Mouse (Mus musculus): ENCODE results near the gene Setd6. TPM values are rescaled to one million over a fixed set of nuclear protein-coding genes. Genes with fewer than 3 reads are reported as not detected.
A peak's percentile ranks its signal among the peaks of the same experiment; 100 is the strongest.

The Setd6 gene
- total RNA-seq (2021) = 10 to 100 TPM; 27.9 to 28.5 TPM

DNA sequence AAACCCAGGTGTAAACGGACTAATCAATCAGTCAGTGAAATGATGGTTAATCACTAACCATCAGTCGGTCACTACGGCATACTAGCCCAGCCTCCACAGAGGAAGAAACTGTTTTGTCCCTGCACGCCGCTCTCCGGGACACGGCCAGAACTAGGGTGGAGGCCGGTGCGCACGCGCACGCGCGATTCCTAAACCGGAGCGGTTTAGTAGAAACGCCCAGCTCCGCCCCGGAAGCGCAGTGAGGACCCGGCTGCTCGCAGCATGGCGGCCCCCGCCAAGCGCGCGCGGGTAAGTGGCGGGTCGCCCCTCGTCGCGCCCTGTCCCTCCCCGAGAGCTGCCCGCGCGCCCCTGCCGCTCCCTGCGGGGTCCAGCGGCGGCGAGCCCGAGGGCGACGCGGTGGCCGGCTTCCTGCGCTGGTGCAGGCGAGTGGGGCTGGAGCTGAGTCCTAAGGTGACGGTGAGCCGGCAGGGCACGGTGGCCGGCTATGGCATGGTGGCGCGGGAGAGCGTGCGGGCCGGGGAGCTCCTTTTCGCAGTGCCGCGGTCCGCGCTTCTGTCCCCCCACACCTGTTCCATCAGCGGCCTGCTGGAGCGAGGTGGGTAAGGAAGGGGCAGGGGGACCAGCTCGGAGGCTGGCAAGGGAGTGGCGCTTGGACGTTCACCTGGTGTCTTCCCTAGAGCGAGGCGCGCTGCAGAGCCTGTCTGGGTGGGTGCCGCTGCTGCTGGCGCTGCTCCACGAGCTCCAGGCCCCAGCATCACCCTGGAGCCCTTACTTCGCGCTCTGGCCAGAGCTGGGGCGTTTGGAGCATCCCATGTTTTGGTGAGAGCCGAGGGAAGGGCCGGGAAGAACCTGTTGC is at the start of gene Setd6:
Setd6 (plus strand) TSS at position 206 of the 856 bp plus-strand sequence.
- intact Hi-C loops (cut with DNase I) = no loop called here
- DNase-seq = peak; percentile 86

DNA sequence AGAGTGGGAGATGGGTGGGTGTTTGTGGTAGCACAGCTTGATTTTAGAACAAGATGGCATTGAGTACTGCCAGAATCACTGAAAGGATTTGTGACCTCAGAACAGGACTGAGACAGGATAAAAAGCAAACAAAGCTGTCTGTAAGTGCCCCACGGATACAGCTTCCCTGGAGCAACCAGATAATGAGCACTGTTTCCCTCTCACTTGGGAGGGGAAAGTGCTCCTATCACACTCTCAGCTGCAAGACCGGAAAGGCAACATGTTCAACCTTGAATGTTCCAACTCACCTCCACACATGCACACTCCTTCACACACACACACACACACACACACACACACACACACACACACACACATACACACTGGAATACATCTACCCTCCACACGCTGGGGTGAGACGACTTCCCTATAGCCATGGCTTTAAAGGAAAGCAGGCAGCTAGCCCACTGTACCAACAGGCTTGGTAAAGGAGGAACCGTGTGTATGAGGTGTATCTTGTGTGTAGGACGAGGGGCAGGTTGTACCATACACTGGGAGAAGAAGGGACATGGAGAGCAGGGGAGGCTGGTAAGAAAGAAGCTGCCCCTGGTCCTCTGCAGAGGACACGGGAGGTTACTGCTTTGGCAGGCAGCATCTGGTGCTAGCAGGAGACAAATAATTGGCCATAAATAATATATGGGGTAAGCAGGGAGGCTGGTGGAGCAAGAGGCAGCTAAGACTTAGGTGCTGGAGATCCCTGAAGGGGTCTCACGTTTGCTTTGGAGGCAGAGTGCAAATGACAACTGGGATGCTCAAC is 47.3 kb upstream of the Setd6 start:
- DNase-seq = no peak
- intact Hi-C loops (cut with DNase I) = no loop called here

DNA sequence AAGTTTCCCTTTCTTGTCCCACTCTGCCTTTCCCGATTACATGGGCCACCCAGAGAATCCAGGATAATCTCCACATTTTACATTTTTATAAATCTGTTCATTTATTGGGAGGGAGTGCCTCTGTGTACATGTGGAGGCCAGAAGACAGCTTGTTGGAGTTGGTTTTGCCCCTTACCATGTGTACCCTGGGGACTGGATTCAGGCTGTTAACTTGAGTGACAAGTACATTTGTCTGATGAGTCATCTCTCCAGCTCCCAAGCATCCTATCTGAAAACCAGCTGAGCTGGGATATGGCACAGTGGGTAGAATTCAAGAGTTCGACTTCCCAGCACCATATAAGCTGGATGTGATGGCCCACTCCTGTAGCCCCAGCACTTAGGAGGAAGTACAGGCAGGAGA is 45.7 kb upstream of the Setd6 start:
- intact Hi-C loops (cut with DNase I) = no loop called here
- DNase-seq = no peak

DNA sequence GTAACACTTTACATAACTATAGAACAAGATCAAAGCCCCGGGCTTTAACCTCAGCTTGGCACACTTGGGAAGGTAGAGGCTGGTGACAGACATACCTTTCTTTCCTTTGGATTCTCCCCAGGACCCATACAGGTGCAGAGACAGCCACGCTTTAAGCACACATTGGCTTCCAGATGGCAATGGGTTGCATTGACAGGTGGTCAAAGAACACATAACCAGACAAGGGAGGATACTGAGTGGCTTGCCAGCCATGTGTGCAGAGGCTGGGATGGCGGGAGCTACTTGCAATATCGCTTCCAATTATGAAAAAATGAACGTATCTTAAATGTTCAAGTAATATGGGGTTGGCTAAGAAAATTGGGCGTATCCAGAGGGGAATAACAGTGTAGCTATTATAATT is 43.8 kb upstream of the Setd6 start:
- intact Hi-C loops (cut with DNase I) = no loop called here

DNA sequence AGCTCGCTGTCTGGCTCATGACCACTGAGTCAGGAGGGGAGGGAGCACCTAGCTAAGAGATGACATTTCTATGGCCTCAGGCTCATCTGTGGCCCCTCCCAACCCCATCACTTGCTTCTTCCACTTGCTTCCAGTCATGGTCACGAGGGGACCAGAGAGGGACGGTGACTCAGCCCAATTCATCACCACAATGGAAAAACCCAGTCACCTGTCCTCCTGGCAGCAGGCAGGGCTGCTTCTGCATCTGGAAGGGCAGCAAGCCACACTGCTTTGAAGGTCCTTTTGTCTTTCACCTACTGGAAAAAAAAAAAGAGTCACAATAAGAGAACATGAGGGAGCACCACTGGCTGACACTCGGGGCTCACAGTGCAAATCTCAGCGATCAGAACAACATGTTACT is 42.9 kb upstream of the Setd6 start:
- no peak for DNase-seq
- intact Hi-C loops (cut with DNase I) = no loop called here

More for the DNA sequence above, 43.8 kb upstream of the Setd6 start:
- DNase-seq = no peak

DNA sequence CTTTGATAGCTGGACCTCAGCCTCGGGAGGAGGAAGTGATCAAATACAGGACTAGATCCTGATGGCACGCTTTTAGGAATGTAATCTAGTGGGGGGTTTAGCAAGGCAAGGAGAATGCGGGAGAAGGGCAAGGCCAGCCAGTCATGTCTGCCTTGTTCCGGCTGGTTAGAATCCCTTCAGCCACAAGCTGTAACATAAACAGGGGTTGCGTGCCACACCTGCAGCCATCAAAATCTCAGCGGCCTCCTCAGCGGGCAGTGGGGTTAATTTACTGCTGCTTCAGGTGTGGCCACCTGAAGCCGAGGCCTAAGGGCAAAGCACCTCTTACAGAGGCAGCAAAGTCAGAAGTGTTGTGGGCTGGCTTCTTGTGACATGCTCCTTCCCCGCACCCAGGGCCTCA is 39.0 kb upstream of the Setd6 start, which contains the start of gene Ndrg4:
Ndrg4 (plus strand) TSS at position 350 of the 400 bp plus-strand sequence.
- no peak for DNase-seq
- intact Hi-C loops (cut with DNase I) = no loop called here

DNA sequence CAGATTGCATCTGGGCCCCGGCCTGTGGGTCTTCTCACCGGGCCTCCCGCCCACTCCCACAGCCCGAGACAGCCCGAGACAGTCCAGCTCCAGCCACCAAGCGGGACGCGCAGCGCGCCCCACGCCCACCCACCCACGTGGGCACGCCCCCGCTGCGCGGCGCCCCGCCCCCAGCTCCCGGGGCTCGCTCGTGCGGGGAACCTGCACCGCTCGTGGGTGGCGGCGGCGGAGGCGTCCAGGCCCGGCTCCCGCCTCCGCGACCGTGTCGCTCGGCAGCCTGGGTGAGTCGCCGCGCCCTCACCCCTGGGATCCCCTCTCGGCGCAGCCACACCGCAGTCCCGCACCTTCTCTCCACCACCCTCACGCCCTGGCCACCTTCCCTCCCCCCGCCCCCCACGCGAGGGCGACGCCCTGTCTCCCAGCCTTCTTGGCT is 38.1 kb upstream of the Setd6 start:
- no peak for DNase-seq
- intact Hi-C loops (cut with DNase I) = loop anchor here (2.0 kb wide), 1 partner anchor 45 kb away; the partner anchor contains the start of gene Gins3

DNA sequence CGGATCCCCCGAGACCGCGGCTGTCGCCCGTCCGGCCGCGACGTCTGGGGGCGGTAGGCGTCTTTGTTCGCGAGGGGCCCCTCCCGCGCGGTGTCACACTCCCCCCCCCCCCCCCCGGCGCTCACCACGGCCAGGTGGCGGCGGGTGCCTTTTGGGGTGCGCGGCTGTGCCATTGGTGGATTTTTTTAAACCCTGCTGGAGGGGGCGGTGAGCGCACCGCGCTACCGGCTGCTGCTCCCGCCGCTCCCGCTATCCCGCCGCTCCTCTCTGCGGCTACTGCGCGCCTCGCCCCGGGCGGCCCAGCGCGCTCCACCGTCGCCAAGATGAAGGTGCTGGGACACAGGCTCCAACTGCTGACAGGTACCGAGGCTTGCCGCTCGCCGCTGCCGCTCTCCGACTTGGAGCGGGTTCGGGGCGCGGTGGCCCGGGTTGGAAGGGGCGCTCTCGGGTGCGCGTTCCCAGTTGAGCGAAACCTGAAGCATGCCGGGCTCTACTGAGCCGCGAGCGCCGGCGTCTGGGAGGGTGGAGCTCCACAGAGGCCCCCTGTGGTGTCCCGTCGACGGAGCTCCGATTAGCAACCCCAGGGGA is 37.6 kb upstream of the Setd6 start:
- intact Hi-C loops (cut with DNase I) = loop anchor here (2.0 kb wide), 1 partner anchor 45 kb away; the partner anchor contains the start of gene Gins3
- DNase-seq = no peak

DNA sequence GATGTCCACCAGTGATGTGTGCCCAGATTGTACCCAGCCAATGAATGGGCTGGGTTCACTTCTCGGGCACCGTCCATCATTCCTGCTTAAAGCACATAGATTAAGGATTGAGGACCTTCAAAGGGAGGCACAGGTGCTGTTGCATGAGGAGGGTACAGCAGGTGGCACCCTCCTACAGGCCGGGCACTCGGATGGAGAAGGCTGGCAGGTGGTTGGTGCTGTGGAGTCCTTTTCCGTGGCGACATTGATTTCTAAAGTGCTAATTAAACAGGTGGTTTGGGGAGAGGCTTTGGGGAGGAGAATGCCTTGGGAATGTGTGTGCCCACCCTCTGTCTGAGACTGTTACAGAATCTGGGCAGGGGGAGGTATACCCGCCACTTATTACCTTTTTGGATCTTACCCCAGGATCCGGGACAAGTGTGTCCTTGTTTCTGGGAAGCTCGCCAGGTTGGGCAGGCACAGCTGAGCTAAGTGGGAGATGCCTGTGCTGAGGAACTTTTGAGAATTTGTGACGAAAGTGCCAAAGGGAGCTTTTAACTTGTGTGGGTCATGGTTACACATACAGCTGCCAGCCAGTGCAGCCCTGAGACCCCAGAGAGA is 27.5 kb upstream of the Setd6 start:
- DNase-seq = no peak

DNA sequence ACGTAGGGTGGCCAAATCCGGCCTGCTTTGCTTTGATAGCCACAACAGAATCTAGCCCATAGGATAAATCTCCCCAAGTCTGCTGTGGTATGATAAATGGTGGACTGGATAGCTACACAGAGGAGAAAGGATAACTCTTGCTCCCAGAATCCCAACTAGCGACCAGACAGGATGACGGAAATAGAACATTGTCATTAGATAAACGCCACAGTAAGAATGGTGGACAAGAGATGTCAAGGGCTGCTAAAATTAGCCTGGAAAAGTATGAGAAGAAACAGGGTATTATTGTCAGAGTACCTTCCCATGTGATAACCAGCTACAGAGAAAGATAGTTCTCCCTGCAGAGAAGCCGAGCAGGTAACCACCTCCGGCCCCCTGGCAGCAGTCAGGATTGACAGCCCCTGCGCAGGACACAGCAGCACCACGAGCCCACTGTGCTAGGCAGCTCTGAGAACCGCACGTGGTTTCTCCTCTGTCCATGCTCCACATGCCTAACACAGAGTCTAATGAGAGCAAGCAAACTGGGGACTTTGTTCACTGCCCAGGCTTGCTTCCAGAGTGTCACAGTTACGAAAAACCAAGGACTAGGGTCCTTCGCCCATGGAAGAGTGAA is 24.6 kb upstream of the Setd6 start:
- intact Hi-C loops (cut with DNase I) = no loop called here
- no peak for DNase-seq

More for the DNA sequence above, 27.5 kb upstream of the Setd6 start:
- intact Hi-C loops (cut with DNase I) = no loop called here

DNA sequence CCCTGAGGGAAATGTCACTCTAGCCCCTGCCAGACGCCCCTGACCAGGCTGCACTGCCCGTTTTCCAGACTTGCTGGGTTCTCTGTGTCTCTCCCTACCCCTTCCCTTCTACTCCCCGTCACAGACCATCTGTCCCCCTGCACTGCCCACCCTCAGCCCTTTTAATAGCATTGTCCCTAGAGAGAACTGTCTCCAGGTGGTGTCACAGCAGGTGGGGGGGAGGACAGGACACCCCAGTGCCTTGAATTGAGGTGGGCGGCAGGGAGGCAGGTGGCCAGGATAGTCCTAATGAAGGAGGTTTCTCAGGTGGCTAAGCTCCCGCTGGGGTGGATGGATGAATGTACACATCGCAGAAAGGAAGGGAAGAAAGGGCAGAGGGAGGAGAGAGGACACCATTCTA is 21.1 kb upstream of the Setd6 start:
- intact Hi-C loops (cut with DNase I) = loop anchor here (5.0 kb wide), 2 partner anchors 92 to 347 kb away; no protein-coding TSS in a partner anchor

DNA sequence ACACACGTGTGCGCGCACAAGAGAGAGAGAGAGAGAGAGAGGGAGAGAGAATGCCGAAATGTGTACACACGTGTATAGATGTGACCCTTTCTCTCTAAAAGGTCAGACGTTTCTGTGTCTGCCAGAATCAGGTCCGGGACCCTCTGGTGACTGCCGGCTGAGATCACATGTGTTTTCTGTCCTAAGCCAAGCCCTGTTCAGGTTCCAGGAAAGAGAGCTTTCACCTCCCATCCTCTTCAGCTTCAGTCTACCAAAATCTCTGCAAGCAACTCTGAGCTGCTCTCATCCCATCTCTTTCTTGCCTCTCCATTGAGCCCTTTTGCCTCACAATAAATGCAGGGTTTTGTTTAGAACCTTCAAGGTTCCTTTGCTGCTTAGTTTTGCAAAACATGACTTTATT is 19.0 kb upstream of the Setd6 start:
- intact Hi-C loops (cut with DNase I) = loop anchor here (5.0 kb wide), 2 partner anchors 94 to 349 kb away; no protein-coding TSS in a partner anchor
- no peak for DNase-seq

More for the DNA sequence above, 21.1 kb upstream of the Setd6 start:
- no peak for DNase-seq

DNA sequence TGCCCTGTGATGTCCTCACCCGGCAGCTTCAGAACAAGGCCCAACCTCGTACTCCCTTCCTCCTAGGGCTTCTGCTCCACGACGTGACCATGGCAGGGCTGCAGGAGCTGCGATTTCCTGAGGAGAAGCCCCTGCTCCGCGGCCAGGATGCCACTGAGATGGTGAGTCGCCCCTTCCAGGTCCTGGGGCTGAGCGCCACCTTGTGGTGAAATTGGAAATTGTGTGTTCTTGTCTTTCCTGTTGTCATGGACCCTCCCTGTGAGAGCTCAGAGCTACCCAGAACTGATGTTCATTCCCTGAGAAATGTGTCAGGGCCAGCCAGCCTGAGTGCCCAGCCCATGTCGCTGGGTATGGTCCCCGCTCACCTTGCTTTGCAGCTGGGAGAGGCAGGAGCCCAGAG is 18.6 kb upstream of the Setd6 start:
- intact Hi-C loops (cut with DNase I) = loop anchor here (5.0 kb wide), 2 partner anchors 95 to 350 kb away; no protein-coding TSS in a partner anchor
- peak; percentile 93 for DNase-seq

DNA sequence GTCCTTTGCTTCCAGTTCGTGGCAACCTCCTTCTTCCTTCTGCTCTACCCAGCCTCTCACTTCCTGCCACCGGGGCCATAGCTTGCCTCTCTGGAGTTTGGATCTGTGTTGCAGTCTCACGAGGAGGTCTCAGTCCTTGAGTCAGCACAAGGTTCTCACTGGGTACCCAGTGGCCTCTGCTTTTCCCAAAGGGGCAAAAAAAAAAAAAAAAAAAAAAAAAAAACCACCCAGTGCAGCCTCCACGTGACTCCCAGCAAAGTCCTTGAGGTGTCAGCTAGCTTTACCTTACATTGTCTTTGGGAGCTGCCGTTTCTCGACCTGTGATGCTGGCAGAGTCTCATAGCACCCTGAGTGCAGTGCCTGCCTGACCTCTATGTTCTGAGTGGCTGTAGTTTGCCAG is 17.5 kb upstream of the Setd6 start:
- intact Hi-C loops (cut with DNase I) = loop anchor here (5.0 kb wide), 2 partner anchors 96 to 351 kb away; no protein-coding TSS in a partner anchor
- DNase-seq = no peak

DNA sequence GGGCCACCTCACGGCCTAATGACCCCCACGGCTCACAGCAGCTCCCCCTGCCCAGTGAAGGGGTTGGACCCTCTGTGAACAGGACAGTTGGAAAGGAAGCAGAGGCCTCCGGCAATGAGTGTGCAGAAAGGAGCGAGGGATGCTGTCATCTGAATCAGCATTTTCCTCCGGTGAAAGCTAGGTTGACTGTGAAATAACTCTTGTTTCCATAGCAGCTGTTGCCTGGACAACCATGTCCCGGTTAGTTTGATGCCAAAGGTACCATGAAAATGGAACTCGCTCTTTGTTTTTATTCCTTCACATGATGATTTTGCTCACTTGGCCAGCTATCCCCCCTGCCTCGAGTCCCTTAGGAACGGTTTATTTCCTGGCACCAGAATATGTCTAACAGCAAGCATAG is 15.4 kb upstream of the Setd6 start:
- intact Hi-C loops (cut with DNase I) = no loop called here
- no peak for DNase-seq

DNA sequence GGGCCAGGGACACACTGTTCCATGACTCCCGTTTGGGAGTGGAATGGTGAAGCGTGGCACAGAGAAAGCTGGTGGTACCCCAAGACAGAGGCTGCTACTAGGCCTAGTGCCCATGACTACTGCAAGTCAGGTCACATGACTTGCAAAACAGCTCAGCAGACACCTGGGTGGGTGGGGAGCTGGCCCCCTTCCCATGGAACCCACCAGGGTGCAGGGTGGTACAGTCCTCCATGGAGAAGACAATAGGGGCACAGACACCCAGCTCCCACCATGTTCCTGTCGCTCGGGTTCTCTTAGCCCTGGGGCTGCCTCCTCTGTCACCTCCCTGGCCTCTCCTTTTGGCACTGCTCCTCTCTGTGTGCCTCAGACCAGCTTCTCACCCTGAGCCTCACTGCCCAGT is 13.9 kb upstream of the Setd6 start:
- DNase-seq = no peak
- intact Hi-C loops (cut with DNase I) = no loop called here

DNA sequence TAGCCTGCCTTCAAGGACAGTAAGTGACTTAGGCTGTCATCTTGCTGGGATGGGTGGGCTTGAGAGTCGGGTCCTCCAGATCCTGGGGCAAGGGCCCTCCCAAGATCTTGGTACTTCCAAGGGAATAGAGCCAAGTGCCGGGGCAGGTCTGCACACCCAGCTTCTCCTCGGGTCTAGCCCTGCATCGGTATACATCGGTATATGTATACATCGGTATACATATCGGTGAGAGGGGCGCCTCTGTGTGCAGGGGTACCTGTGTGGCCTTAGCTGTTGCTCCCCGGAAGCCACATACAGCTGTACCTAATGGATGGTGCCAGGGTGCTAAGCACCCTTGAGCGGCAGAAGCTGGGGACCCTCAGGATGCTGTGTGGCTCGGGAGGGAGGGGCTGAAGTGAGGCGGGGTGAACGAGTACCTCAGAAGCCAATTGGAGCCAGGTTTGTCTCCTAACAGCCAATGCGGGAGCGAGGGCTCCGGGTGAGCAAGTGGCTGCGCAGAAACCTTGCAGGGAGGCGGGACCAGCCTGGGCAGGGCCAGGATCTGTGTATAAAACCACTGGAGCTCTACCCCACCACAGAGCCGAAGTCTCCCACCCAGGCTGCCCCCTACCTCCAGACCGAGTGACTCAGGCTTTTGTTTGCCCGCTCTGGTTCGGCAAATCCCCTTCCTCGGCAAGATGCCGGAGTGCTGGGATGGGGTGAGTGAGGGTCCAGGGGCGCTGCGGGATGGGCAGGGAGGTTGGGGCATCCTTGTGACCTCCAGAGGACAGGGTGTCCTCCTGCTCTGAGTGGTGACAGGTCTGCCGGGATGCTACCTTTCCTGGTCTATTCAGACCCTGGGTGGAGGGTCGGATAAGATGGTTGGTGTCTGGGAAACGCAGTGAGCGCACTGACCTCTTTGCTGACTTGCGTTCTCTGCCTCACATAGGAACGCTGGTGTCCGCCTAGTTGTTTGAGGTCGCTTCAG is 12.9 kb upstream of the Setd6 start:
- DNase-seq = peak; percentile 93
- intact Hi-C loops (cut with DNase I) = no loop called here

DNA sequence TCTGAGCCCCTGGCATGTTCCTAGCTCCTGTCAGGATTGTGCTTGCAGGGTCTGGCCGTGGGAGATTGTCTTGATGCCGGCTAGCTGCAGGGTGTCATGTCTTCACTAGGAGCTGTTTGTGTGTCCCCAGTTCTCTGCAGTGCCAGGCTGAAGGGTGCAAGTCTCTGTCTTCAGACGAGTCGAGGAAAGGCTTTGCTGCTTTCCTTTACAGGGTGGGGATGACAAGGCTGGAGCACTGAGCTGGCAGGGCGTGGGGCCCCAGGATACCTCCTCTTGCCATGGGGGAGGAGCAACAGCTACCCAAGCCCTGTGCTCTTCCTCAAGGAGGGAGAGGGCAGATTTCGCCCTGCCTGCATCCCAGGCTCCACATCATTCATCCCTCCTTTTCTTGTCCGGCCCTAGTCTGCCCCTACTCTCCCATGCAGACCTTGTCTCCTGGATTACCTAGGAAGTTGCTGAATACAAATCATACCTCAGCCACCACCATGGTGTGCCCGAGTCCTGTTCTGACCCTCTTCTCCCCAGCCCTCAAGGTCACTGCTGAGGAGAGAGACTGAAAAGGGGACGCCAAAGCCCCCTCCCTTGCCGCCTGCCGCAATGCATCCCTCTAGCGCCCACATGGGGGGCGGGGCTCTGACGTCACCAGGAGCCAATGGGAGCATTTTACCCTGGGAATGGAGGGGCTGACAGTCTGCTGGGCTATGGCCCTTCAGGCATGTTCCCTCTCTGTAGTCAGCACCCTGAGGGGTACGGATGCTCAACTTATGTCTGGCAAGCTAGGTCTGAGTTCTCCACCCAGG is 12.0 kb upstream of the Setd6 start:
- peak; percentile 85 for DNase-seq
- intact Hi-C loops (cut with DNase I) = no loop called here
